Mouse (Mus musculus): ENCODE results near the gene Irgc1.

DNA sequence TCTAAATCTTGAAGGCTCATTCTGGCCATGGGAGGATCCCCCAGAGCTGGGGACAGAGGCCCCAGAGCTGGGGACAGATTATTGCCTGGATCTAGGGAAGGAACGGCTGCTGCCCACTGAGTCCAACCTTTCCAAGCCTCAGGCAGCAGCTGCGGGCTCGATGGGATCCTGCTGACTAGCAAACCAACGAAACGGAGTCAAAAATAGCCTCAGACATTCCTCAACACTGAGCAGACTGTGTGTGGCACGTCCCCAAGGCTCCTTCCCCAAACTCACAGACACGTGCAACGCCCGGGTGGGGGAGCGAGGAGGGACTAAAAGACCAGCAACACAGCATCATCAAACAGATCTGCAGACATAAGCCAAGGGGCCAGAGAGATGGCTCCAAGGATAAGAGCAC lies 14.1 kb downstream of the Irgc1 start:
- no peak for TF ChIP-seq CTCF (IDR thresholded peaks at IDR 0.05; ENCODE audit: borderline replicate concordance, insufficient read depth, low read length)
- TF ChIP-seq POLR2A (IDR thresholded peaks at IDR 0.05; ENCODE audit: low read depth, low read length): no peak

Measured in embryonic fibroblast, embryonic 13.5 days (primary cell).